Mouse (Mus musculus): ENCODE measurements around the gene Crim1. TPM values are rescaled to one million over a fixed set of nuclear protein-coding genes. Genes with fewer than 3 reads are reported as not detected.
A peak's percentile ranks its signal among the peaks of the same experiment; 100 is the strongest.

The Crim1 gene
- total RNA-seq, 2 experiments from 2014 or later = 5.0 to 6.6 TPM

DNA sequence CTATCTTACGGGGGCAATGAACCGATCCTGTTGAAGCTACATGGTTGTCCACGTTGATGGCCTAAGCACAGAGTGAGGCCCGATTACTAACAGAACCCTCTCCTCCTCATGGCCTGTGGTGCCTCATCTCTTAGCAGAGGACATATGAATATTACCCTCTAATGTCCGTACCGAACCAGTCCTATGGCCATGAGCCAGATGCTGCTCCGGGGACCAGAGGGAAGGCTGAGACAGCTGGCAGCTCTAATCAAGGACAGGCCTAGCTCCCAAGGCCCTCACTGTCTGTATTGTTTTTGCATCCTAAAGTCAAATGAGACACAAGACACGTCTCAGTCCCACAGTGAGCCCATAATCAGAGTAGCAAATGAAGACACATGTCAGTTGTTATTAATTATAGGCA lies 155.6 kb downstream of the Crim1 start:
- ATAC-seq (replicated peaks; ENCODE audit: low FRiP score, low TSS enrichment, poor library complexity, severe bottlenecking) = no peak

DNA sequence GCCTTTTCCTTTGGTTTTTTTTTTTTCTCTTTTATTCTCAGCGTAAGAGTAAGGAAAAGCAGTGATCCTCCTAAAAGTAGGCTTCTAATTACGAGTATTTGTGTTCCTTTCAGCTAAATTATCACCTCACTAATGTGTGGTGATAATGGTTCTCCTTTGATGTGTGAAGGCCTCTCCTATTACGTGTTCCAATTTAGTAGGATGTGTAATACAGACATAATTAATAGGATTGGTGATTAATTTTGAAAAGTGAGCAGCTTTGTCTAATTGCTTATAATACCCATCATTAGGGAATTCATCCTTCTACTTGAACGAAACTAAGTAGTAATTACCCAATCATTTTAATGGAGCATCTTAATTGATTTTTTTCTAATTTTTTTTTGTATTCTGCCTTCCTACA lies 157.7 kb downstream of the Crim1 start:
- no peak for ATAC-seq (replicated peaks; ENCODE audit: low FRiP score, low TSS enrichment, poor library complexity, severe bottlenecking)

DNA sequence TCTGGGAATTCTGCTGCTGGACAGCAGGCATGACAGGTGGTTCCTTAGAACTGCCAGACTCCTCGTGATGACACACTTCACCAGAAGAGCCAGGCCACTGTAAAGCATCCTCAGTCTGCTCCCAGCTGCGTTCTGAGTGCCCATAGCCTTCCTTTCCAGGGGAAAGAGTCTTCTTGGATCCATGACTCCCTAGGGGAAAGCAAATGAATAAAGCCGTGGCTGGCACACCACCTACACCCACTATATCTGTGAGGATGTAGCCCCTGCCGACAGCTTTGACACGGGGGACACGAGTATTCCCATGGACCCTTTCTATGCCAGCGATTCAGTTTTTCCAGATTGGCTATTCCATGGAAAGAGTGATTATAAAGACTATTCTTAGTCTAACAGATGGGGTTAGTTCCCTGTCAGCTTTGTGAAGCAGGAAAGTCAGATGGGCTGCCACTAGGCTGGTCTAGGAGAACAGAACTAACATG lies 158.2 kb downstream of the Crim1 start:
- ATAC-seq (replicated peaks; ENCODE audit: low FRiP score, low TSS enrichment, poor library complexity, severe bottlenecking) = no peak

DNA sequence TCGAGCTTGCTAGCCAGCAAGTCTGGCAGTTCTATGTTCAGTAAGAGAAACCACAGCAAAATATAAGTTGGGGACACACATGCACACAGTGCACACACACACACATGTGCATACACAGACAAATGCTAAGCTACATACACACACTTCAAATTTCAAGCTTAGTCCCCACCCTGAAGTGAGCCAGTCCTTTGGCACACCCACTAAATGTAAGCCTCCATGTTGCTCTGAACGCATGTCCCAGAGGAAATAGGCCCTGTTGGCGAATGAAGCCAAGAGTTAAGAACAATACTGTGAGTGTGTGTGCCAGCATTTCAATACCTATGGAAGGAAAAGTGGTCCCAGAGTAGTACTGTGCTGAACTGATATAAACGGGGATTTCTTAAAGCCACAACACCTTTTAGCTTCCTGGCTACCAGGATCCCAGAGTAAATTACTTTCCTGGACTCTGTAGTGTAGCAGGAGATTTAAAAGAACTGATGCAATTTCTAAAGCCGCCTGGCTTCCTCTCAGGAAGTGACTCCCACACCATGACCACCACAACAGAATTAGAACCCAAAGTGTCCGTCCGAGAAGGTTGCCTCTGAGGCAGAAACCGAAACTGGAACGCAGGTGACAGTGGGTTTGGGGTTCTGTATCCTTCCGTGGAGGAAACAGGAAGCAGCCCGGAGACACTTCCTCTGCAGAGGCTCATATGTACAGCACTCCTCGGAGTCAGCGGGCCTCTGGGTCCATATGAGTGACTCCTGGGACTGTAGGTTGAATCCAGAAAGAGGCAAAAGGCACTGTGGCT lies 162.1 kb downstream of the Crim1 start:
- ATAC-seq (replicated peaks; ENCODE audit: low FRiP score, low TSS enrichment, poor library complexity, severe bottlenecking) = peak; percentile 83

DNA sequence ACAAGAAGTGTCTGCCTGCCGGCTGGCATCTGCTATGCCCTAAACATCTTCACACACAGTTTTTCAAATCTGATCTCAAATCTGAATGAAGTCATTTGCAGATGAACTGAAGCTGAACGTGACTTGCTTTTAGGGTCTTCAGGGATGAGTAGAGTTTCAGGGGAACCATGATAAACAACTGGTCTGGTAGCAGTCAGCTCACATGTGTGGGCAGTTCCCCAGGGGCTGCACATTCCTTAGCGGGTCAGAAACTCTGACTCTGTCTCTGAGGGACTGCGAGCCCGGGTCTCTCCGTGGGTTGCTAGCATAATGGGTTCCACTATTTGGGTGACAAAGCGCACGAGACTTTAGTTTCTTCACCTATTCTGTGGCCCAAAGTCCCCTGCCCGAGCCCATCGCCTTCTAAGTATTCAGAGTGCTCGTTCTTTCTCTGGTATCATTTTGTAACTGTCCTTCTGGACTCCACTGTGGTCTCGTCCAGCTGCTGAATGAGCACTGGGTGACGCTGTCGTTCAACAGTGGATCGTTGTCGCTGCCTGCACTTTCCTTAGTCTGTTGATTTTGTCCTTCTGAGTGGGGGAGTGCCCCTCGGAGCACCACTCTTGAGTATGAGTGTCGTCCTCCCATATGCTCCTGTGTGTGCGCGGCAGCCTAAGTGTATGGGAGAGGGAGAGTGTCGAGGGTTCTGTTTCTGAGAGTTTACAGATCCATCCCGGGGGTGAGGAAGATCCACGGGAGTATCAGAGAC lies 164.7 kb downstream of the Crim1 start:
- ATAC-seq (replicated peaks; ENCODE audit: low FRiP score, low TSS enrichment, poor library complexity, severe bottlenecking) = no peak

DNA sequence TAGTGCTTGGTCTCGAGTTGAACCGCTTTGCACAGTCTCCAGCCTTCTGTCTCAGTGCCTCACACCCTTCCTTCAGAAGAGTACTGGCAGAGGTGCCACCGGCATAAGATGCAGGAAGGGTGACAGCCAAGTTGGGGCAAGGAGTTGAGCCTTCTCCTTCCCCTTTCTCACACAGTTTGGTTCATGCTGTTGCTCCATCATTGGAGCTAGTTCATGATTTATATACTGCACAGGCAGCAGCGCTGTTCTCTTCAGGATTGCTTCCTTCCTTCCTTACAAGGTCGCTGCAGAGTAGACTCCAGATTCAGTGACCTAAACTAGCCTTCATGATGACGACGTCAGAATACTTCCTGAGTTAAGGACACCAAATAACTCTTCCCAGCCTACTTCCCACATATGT lies 166.0 kb downstream of the Crim1 start:
- ATAC-seq (replicated peaks; ENCODE audit: low FRiP score, low TSS enrichment, poor library complexity, severe bottlenecking) = no peak

DNA sequence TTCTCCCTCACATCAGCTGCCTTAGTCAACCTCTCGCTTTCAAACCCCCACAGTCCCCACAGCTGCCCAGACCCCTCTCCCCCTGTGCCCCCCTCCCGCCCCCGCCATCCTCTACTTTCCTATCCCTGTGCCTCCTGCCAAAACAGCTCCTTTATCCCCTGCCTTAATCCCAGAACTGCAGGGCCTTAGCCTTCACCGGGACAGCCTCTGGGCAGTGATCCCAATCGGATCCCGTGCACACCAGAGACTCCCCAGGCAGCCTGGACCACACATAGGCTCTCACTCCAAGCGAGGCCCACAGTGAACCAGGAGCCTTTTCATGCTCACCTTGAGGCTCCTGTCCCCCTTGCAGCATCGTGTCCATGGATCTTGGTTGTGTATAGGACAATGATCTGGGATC lies 168.4 kb downstream of the Crim1 start:
- no peak for ATAC-seq (replicated peaks; ENCODE audit: low FRiP score, low TSS enrichment, poor library complexity, severe bottlenecking)

DNA sequence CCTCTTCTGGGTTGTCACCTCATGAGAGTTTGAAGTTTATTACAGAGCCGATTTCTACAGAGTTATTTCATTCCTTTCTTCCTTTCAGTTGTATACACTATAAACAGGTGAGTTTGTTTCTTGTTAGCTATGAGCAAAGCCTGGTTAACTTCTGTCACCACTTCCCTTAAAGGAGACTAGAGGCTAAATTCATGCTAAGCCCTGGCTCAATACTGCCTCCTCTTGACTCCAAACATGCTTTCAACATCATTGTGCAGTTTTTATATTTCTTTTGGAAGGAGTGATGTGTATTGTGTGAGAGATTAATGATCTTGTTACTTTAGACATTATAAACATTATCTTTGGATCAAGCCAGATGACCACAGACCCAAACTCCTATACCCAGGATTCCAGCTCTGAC lies 170.4 kb downstream of the Crim1 start:
- ATAC-seq (replicated peaks; ENCODE audit: low FRiP score, low TSS enrichment, poor library complexity, severe bottlenecking) = 0 out of 2 replicates have a peak, but pooled peaks have one; percentile 41

DNA sequence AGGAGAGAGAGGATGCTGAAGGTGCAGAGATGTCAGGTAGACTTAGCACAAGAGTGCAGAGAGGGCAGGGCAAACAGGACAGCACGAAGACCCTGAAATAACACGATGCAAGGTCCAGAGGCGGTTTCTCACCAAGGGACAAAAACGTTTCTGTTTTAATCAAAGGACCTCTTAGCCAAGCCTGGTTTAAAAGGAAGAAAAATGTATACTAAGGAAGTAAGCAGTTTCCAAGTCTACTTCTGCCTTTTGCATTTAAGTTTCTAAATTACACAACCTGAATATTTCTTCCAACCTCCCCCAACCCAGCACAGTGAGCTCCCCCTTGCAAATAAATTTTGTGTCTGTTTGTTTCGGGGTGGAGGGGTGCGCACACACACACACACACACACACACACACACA lies 173.1 kb downstream of the Crim1 start:
- ATAC-seq (replicated peaks; ENCODE audit: low FRiP score, low TSS enrichment, poor library complexity, severe bottlenecking) = no peak

DNA sequence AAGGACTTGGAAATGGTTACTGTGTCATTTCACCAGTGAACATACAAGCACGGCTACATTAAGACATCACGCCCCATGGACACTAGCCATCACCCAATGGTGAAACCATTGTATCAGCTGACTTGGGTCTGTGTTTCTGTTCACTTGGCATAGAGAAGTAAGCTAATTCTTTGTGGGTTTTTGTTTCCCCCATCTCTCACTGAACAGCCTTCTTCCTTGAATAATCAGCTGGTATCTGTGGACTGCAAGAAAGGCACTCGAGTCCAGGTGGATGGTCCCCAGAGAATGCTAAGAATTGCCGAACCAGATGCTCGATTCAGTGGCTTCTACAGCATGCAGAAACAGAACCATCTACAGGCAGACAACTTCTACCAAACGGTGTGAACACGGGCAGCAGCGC lies 173.8 kb downstream of the Crim1 start:
- ATAC-seq (replicated peaks; ENCODE audit: low FRiP score, low TSS enrichment, poor library complexity, severe bottlenecking) = no peak

DNA sequence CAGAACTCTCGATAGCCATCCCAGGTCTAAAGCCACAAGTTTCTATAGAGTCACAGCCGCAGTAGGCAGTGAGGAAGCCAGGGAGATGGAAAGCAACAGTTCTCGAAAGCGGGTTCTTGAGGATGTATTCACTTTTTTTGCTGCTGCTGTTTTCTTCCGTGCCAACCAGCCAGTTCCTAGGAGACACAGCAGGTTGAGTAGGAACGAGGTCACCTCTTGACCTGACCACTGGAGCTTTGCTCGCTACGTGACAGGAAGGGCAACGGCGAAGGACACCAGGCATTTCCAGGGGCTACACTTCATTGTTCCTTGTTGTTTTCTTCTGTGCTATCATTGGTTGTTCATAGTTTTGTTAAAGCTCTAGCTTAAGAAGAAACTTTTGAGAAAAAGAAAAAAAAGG lies 174.7 kb downstream of the Crim1 start:
- ATAC-seq (replicated peaks; ENCODE audit: low FRiP score, low TSS enrichment, poor library complexity, severe bottlenecking) = no peak

DNA sequence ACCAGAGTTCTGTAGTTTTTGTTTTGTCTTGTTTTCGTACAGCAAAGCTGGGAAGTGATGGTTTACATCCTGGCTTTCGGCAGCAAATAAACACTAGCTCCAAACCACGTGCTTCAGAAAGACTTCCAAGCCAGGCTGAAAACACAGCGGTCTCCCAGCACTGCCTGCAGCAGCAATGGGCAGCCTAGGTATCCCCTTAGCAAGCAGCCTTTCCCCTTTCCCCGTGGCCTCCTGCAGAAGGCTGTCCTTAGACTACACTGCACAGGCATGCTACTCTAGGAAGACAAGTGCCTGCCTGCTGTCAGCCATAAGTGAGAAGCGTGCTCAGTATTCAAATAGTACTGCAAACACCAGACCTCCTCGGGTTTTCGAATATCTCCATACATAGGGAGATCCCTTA lies 176.5 kb downstream of the Crim1 start:
- no peak for ATAC-seq (replicated peaks; ENCODE audit: low FRiP score, low TSS enrichment, poor library complexity, severe bottlenecking)

DNA sequence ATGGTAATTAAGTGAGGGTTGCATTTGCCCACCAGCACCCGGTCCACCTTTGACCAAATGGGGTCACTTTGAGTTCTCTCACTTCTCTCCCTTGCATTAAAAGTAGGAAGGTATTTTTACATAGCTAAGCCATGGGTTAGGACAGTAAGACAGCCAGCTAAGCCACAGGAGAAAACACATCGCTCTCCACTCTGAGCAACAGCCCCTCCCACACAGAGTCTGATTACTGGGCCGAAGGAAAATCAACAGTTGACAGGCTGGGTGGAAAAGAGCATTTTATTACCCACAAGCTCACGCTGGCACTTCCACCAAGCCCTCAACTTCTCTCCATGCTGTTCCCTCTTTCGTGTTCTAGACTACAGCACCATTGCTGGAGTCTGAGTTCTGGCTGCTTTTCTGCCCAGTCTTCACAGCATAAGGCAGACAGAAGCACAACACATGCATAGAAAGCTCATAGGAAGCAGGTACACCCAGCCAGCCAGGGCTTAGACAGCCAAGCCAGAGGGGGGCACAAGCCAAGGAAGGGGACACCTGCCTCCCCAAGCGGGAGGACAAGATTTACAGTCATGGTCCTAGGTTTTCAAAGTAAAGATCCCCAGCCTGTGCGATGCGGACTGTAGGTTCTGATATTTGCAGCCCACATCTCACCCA lies 179.2 kb downstream of the Crim1 start:
- no peak for ATAC-seq (replicated peaks; ENCODE audit: low FRiP score, low TSS enrichment, poor library complexity, severe bottlenecking)

DNA sequence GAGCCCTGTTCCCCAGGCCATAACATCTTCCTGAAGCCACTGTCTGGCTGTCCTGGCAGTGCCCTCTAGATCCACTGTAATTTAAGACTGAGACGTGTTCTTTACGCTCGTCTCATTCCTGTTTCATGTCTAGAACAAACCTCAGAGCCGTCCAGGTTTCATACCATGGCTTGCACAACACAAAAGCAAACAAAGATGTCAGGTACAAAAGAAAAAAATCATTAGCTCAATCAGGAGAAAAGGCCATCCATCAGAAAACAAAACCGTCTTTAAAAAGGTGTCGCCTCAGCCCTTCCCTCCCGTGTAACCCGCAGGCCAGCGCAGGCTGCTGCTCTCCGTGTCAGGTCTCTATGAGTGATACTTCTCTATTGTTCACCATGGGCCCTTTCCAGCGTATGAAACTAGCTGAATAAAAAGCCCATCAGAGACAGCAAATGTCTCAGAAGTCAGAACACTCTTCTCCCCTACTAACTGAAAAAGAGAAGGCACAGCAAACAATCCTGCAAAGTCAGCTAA lies 179.7 kb downstream of the Crim1 start:
- no peak for ATAC-seq (replicated peaks; ENCODE audit: low FRiP score, low TSS enrichment, poor library complexity, severe bottlenecking)

DNA sequence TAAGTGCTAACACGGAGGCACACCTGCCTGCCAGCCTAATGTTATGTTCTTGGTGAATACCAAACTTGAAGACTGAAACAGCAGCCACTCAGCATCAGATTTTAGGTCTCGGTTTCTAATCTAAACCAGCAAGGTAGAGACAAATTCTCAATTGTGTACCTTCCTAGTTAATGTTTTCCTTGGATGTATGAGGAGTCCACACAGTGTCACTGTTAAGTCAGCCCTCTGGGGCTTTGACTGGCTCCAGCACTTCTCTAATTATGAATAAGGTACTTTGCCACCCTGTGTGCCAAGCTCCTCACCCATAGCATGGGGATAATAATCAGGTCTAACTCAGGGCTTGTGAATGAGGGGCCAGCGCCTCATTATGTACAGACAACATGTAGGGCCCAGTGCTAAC lies 182.3 kb downstream of the Crim1 start:
- no peak for ATAC-seq (replicated peaks; ENCODE audit: low FRiP score, low TSS enrichment, poor library complexity, severe bottlenecking)

DNA sequence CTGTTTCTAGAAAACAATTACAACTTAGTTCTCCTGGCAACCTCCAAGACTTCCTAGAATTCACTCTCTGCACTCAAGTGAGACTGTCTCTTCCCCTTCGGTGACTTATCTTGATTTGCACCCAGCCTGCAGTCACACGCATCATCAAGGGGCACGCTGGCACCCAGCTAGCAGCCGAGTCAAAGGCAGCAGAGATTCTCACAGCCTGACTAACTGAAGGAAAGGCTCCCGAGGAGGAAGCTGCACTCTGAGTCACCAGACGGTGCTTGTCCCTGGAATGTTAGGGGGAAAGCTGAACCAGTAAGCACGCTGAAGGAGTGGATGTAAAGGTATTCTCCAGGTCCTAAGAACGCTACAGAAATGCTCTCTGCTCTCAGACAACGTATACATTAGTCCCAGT lies 187.6 kb downstream of the Crim1 start:
- no peak for ATAC-seq (replicated peaks; ENCODE audit: low FRiP score, low TSS enrichment, poor library complexity, severe bottlenecking)

DNA sequence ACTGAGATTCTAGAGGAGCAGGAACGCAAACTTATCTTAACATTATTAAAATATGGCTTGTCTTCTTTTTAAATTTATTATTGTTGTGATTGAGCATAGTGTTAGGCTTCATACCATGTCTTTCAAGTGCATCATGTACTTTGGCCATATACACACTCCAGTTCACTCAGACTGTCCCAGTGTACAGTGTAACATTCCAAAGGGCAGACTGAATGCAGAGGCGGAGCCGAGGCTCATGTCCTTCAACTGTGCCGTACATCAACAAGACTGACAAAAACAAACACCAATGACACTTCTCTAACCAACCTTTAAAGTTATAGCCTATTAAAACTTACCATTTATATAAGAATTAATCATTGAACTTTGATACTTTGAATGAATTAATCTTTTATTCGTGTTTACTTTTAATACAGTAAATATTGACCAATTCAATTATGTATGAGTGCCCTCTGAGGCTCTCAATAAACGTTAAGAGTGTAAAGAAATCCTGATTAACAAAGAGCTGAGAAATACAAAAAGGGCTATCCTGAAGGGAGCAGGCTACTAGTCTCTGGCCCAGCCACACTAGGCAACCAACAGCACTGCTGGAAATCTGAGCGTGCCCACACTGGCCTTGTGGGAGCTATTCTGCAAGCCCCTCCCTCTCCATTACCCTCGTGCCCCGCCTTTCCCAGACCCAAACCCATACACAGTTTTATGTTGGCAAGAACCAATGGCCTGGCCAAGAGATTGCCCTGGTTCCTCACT lies 188.2 kb downstream of the Crim1 start:
- no peak for ATAC-seq (replicated peaks; ENCODE audit: low FRiP score, low TSS enrichment, poor library complexity, severe bottlenecking)

DNA sequence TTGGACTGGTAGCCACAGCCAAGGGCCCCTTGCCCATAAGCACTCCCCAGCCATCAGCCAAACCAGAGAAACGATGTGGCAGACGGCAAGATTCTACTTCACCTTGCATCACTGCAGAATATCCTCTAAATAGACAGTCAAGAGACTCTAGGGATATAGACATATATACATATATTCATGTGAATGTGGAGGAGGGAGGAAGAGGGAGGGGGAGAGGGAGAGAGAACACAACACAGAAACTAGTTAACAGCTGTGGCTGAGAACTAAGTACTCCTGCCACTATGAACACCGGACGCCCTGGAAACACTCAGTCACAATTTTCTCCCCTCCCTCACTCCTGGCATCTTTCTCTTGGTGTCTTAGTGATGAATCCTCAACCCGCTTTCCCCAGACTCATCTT lies 189.5 kb downstream of the Crim1 start:
- no peak for ATAC-seq (replicated peaks; ENCODE audit: low FRiP score, low TSS enrichment, poor library complexity, severe bottlenecking)

DNA sequence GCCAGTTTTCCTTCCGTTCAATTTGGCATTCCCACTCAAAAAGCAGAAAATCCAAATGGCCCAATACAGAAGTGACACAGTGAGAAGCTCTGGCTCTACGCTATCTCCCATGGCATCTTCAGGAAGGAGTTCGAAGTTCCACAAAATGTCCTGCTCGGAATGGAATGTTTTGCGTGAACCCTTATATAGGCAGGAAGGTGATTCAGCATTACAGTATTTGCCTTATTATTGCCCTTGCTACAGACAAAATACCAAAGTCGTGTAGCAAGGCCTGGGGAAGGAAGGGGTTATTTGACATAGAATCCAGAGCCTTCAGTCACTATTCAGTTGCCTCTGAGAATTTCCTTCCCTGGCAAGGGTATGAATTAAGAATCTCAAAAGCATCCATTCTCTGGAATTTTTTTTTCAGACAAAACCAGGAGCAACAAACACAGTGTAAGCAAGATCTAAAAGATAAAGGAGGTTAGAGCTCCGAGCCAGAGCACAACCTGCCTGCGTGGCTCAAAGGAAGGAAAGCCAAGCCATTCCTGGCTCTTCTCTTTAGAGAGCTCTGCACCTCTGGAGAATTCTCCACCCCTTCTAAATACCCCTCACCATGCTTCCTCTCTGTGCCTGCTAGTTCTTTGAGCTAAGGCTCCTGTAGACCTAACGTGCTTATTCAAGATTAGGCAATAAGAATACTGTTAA lies 192.5 kb downstream of the Crim1 start:
- ATAC-seq (replicated peaks; ENCODE audit: low FRiP score, low TSS enrichment, poor library complexity, severe bottlenecking) = no peak
